Mouse (Mus musculus): ENCODE measurements around the gene Aars2. TPM values are rescaled to one million over a fixed set of nuclear protein-coding genes. Genes with fewer than 3 reads are reported as not detected.

Aars2 gene
- total and polyA plus RNA-seq, 2 experiments from 2014 or later = 15.0 to 25.6 TPM

- Histone ChIP-seq H3K9ac (replicated peaks; ENCODE audit: low read depth, low read length) (no peak overlapping the region), H3K4me2 (ENCODE audit: low read depth, low read length) (no peak overlapping the region), H3K27me3 (ENCODE audit: control insufficient read depth, insufficient read depth, low read length) (no peaks in the 10 kb centered on the region), H3K36me3 (replicated peaks; ENCODE audit: control insufficient read depth, insufficient read depth, low read length) (no peaks in the 10 kb centered on the region), H3K9me3 (replicated peaks; ENCODE audit: control insufficient read depth, low read length) (no peaks in the 10 kb centered on the region), H3K4me1 (ENCODE audit: control insufficient read depth, insufficient read depth) (peaks cover 18% of the 10 kb centered on the region; the same call in 1 of the 2 replicates), H3K27ac (ENCODE audit: low read depth) (no peak overlapping the region), H3K4me3 (ENCODE audit: low read depth, low read length) (no peak overlapping the region)
- no peak for DNase-seq (ENCODE audit: low spot score)
- WGBS = 57% methylated on average over 2 of the region's 2 CpGs
- TF ChIP-seq CTCF (IDR thresholded peaks at IDR 0.05; ENCODE audit: low read depth) (no peak), EP300 (IDR thresholded peaks at IDR 0.05; ENCODE audit: low read depth) (no peak)
- no peak for ATAC-seq (ENCODE audit: insufficient read depth, low read depth)
Measured at GRCm38 (mm10) chr17:45499516-45499915, 7.1 kb upstream of the Aars2 start.

DNA sequence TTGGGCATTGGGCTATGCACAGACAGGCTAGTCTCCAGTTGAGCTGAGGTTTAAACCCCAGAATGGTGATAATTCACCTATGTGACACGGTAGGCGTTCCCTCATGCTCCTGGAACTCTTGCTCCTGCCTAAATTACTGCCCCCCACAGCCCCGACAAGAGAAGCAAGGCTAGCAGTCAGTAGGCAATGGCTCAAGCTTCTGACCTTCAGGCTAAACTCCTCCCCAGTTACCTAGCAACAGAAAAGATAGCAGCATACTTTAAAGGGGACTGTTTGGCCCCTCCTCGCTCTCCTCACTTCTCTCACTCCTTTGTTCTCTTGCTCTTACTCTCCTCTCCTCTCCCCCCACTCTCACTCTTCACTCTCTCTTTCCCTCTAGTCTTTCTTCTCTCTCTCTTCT is 5.7 kb upstream of the Aars2 start:
- H3K4me2 ChIP-seq (ENCODE audit: low read depth, low read length) = no peak overlapping the region
- no peak for TF ChIP-seq CTCF (IDR thresholded peaks at IDR 0.05; ENCODE audit: low read depth)
- no peaks in the 10 kb centered on the region for H3K27me3 ChIP-seq (ENCODE audit: control insufficient read depth, insufficient read depth, low read length)
- H3K9ac ChIP-seq (replicated peaks; ENCODE audit: low read depth, low read length) = no peak overlapping the region
- 36% methylated on average over 4 of the region's 4 CpGs for WGBS
- no peak for DNase-seq (ENCODE audit: low spot score)
- ATAC-seq (ENCODE audit: insufficient read depth, low read depth) = no peak
- peaks cover 18% of the 10 kb centered on the region; the same call in 1 of the 2 replicates for H3K4me1 ChIP-seq (ENCODE audit: control insufficient read depth, insufficient read depth)
- H3K36me3 ChIP-seq (replicated peaks; ENCODE audit: control insufficient read depth, insufficient read depth, low read length) = no peaks in the 10 kb centered on the region
- no peak overlapping the region for H3K27ac ChIP-seq (ENCODE audit: low read depth)
- H3K9me3 ChIP-seq (replicated peaks; ENCODE audit: control insufficient read depth, low read length) = no peaks in the 10 kb centered on the region
- H3K4me3 ChIP-seq (ENCODE audit: low read depth, low read length) = no peak overlapping the region

GRCm38 (mm10) chr17:45502324-45502723 is 4.3 kb upstream of the Aars2 start:
- 53% methylated on average over 4 of the region's 4 CpGs for WGBS
- Histone ChIP-seq H3K9ac (replicated peaks; ENCODE audit: low read depth, low read length) (no peak overlapping the region), H3K9me3 (replicated peaks; ENCODE audit: control insufficient read depth, low read length) (no peaks in the 10 kb centered on the region), H3K27me3 (ENCODE audit: control insufficient read depth, insufficient read depth, low read length) (no peaks in the 10 kb centered on the region), H3K4me2 (ENCODE audit: low read depth, low read length) (no peak overlapping the region), H3K27ac (ENCODE audit: low read depth) (no peak overlapping the region), H3K4me3 (ENCODE audit: low read depth, low read length) (no peak overlapping the region), H3K4me1 (ENCODE audit: control insufficient read depth, insufficient read depth) (peaks cover 21% of the 10 kb centered on the region), H3K36me3 (replicated peaks; ENCODE audit: control insufficient read depth, insufficient read depth, low read length) (no peaks in the 10 kb centered on the region)
- DNase-seq (ENCODE audit: low spot score) (no peak), ATAC-seq (ENCODE audit: insufficient read depth, low read depth) (no peak)
- TF ChIP-seq EP300 (IDR thresholded peaks at IDR 0.05; ENCODE audit: low read depth) (no peak), CTCF (IDR thresholded peaks at IDR 0.05; ENCODE audit: low read depth) (no peak)

GRCm38 (mm10) chr17:45503301-45503973 is 3.2 kb upstream of the Aars2 start:
- H3K4me3 ChIP-seq (ENCODE audit: low read depth, low read length) = no peak overlapping the region
- DNase-seq (ENCODE audit: low spot score) (peak; percentile 21), ATAC-seq (ENCODE audit: insufficient read depth, low read depth) (no peak)
- no peak overlapping the region; the same call in 1 of the 2 replicates for H3K27ac ChIP-seq (ENCODE audit: low read depth)
- no peak overlapping the region for H3K9ac ChIP-seq (replicated peaks; ENCODE audit: low read depth, low read length)
- H3K27me3 ChIP-seq (ENCODE audit: control insufficient read depth, insufficient read depth, low read length) = no peaks in the 10 kb centered on the region
- 28% methylated on average over 5 of the region's 5 CpGs for WGBS
- no peak overlapping the region for H3K4me2 ChIP-seq (ENCODE audit: low read depth, low read length)
- no peaks in the 10 kb centered on the region for H3K9me3 ChIP-seq (replicated peaks; ENCODE audit: control insufficient read depth, low read length)
- peaks cover 6% of the 10 kb centered on the region; the same call in 1 of the 2 replicates for H3K36me3 ChIP-seq (replicated peaks; ENCODE audit: control insufficient read depth, insufficient read depth, low read length)
- no peak for TF ChIP-seq EP300 (IDR thresholded peaks at IDR 0.05; ENCODE audit: low read depth)
- no peak for TF ChIP-seq CTCF (IDR thresholded peaks at IDR 0.05; ENCODE audit: low read depth)
- H3K4me1 ChIP-seq (ENCODE audit: control insufficient read depth, insufficient read depth) = peaks cover 19% of the 10 kb centered on the region

DNA sequence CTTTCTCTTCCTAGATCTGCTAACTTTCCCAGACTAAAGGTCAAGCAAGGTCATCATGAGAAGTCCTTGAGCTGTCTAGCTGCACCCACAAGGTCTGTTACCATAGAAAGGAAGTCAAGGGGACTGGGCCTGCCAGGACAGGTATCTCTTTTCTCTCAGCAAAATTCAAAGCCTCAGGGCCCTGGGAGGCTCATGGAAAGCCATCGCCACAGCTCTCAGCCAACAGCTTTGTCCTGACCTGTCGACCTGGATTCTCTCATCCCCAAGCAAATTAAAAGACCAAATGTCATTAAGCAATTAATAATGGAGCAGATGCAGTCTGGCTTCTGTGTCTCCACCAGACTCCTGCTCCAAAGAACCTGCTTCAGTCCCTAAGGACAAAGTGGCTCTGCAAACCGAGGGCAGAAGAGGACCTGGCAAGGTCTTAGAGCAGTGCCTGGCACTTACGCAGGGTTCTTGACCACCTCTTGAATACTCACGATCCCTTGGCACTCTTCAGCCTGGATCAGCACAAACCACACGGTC is 638 bp upstream of the Aars2 start:
- WGBS = 73% methylated on average over 6 of the region's 6 CpGs
- no peak overlapping the region for H3K9ac ChIP-seq (replicated peaks; ENCODE audit: low read depth, low read length)
- no peak overlapping the region for H3K4me2 ChIP-seq (ENCODE audit: low read depth, low read length)

More for the DNA sequence above, 638 bp upstream of the Aars2 start:
- H3K4me3 ChIP-seq (ENCODE audit: low read depth, low read length) = no peak overlapping the region
- no peak for TF ChIP-seq EP300 (IDR thresholded peaks at IDR 0.05; ENCODE audit: low read depth)
- TF ChIP-seq CTCF (IDR thresholded peaks at IDR 0.05; ENCODE audit: low read depth) = no peak
- H3K4me1 ChIP-seq (ENCODE audit: control insufficient read depth, insufficient read depth) = peaks cover 9% of the 10 kb centered on the region
- no peaks in the 10 kb centered on the region for H3K9me3 ChIP-seq (replicated peaks; ENCODE audit: control insufficient read depth, low read length)
- ATAC-seq (ENCODE audit: insufficient read depth, low read depth) (no peak), DNase-seq (ENCODE audit: low spot score) (no peak)
- H3K36me3 ChIP-seq (replicated peaks; ENCODE audit: control insufficient read depth, insufficient read depth, low read length) = peaks cover 29% of the 10 kb centered on the region
- no peak overlapping the region for H3K27ac ChIP-seq (ENCODE audit: low read depth)
- H3K27me3 ChIP-seq (ENCODE audit: control insufficient read depth, insufficient read depth, low read length) = no peaks in the 10 kb centered on the region
